Mouse (Mus musculus) spleen, adult 2 months (tissue): ENCODE data around the gene Ube2d1.

ENCODE experiments used
- CTCF ChIP-seq: fragments of 200-500 bp; IDR thresholded peaks from 2 replicates; pipeline ENCODE4 v1.5.1; 2011; ENCODE audit warnings: mild to moderate bottlenecking, inconsistent platforms; ENCODE audit not compliant: insufficient read depth, insufficient read length, insufficient replicate concordance; ENCODE audit errors: extremely low read depth
- POLR2A ChIP-seq: fragments of 200-500 bp; IDR thresholded peaks from 2 replicates; pipeline ENCODE4 v1.6.1; 2011; ENCODE audit warnings: low read depth, low read length, inconsistent platforms

DNA sequence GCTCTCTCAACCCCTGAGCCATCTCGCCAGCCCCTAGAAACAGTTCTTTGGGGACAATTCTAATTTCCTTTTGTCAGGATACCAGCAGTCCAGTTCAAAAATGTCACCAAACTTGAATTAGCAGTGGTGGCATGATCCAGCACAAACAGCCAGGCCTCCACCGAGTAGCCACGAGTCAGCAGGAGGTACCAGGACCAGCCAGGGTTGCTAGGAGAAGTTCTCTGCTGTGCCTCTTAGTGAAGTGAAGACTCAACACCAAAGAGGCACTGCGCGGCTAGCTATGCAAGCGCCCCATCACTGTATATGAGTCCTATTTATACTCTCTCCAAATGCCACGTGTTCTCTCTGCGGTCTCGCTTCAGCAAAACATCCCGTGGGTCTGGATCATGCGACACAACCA lies 31.0 kb upstream of the Ube2d1 start:
- TF ChIP-seq CTCF (no peak), POLR2A (no peak)
